Mouse (Mus musculus): ENCODE results near the gene Aak1.

The Aak1 gene

GRCm38 (mm10) chr6:86907191-86907590 lies 57.9 kb downstream of the Aak1 start:
- CTCF ChIA-PET: interaction anchor here in 1 of 4 experiments (0.6 kb wide), 1 partner anchor 96 kb away, joined by 3 read pairs; no protein-coding TSS in a partner anchor
- POLR2A ChIA-PET: interaction anchor here in 2 of 4 experiments (1.4 to 1.5 kb wide), 2 partner anchors 9 kb away, joined by 4 read pairs; no protein-coding TSS in a partner anchor

DNA sequence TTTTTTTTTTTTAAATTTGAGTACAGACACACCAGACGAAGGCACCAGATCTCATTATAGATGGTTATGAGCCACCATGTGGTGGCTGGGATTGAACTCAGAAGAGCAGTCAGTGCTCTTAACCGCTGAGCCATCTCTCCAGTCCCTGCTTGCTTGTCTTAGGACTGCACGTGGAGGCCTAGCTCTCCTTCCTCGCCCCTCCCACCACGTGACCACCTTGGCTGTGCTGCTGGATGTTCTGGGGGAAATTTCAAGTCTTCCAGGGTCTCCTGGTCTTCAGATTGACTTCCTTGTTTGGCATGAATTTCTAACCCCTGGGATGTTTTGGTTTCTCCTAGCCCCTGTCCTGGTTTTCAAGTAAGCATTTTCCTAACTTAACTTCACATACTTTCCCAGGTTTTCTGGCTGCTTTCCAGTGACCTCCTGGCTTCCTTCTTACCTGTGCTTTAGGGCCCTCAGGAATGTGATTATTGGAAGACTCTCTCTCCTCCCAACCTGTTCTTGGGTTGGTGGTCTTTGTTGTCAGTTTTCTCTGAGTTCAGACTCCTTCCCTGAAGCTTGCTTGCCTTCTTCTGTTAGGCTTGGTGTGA lies 59.3 kb downstream of the Aak1 start:
- ChIA-PET CTCF (interaction anchor here (0.6 to 1.3 kb wide), 5 partner anchors 13 to 400 kb away, joined by 3 to 7 read pairs (median 4); no protein-coding TSS in a partner anchor), POLR2A (interaction anchor here (0.6 to 1.4 kb wide), 14 partner anchors 8 to 553 kb away, joined by 3 to 5 read pairs (median 3); partner anchors contain the start of genes Aak1 (in 1 of the 4) and Gfpt1 (in 1 of the 4))

DNA sequence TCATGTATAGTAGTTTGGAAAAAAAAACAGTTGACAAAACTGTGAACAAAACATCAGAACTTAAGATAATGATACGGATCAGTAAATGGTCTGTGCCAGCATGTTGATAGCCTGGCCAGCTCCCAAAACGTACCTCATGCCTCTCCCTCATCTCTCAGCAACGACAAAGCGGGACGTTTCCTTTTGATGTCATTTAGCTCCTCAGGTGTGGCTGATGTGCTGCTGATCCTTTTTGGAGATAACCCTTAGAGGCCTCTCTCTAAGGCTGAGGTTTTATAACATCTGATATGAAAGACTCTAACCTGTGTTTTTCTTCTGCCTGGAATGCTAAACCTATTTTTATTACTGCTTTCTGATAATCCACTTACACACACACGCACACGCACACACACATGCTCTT lies 60.6 kb downstream of the Aak1 start:
- ChIA-PET CTCF (no interaction called here), POLR2A (interaction anchor here in 2 of 4 experiments (0.6 kb wide), 2 partner anchors 375 to 413 kb away, joined by 3 to 4 read pairs; no protein-coding TSS in a partner anchor)

GRCm38 (mm10) chr6:86916157-86916820 lies 67.0 kb downstream of the Aak1 start:
- POLR2A ChIA-PET: interaction anchor here in 2 of 4 experiments (0.5 to 1.9 kb wide), 4 partner anchors 8 to 359 kb away, joined by 4 to 5 read pairs (median 5); no protein-coding TSS in a partner anchor
- CTCF ChIA-PET: interaction anchor here (0.5 to 1.2 kb wide), 7 partner anchors 8 to 317 kb away, joined by 3 to 6 read pairs (median 3); no protein-coding TSS in a partner anchor

DNA sequence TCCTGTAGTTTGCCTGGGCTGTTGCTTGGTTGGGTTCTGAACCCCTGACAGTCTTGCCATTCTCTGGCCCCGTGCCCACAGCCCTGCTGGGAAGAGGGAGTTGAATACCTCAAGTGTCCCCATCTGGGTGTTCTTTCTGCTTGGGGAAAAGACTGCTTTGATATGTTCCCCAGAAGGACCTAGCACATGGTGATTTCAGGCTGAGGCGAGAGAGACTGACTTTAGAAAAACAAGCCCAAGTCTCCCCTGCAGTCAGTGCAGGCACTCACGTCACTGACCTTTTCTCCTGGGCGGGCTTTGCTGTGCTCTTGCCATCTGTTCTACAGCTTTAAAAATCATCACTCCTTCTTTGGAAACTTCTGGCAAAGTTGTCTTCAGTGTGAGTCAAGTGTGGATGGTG lies 67.9 kb downstream of the Aak1 start:
- POLR2A ChIA-PET: interaction anchor here in 1 of 4 experiments (1.3 to 1.9 kb wide), 4 partner anchors 9 to 34 kb away, joined by 3 to 5 read pairs (median 4); no protein-coding TSS in a partner anchor
- CTCF ChIA-PET: interaction anchor here in 3 of 4 experiments (0.6 to 1.2 kb wide), 4 partner anchors 12 to 322 kb away, joined by 3 to 6 read pairs (median 3); no protein-coding TSS in a partner anchor

DNA sequence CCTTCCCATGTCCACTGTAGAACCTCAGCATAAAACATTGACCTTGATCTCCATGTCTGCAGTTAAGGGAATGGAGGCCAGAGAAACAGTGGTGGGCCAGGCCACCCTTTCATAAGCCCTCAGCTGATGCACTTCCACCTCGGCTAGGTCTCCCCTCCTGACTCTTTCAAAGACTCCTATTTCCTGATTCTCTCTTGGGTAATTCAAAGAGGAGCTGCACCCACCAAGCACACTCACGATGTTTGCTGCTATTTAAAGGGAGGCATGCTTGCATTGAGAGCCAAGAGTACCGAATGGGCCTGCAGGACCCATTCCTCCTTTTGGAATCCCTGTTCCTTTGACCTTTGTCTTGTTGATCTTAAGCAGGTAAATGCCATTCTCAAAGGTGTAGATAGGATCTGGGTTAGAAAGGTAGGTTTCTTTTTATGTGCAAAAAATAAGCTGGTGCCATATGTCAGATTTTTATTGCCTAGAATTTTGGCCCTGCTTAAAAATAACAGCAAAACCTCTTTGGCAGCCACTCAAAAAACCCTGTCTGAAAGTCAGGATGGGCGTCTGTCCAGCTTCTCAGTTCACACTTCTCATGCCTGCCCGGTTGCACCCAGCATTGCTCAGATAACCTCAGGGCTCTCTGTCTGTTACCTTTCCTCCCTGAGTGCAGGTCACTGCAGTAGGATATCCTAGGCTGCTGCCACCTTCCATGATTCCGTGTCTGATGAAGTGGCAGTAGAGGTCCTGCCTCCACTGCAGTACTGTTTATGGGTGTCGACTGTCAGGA lies 68.9 kb downstream of the Aak1 start:
- POLR2A ChIA-PET: interaction anchor here in 2 of 4 experiments (0.6 to 1.6 kb wide), 5 partner anchors 10 to 1373 kb away, joined by 3 to 5 read pairs (median 3); no protein-coding TSS in a partner anchor

DNA sequence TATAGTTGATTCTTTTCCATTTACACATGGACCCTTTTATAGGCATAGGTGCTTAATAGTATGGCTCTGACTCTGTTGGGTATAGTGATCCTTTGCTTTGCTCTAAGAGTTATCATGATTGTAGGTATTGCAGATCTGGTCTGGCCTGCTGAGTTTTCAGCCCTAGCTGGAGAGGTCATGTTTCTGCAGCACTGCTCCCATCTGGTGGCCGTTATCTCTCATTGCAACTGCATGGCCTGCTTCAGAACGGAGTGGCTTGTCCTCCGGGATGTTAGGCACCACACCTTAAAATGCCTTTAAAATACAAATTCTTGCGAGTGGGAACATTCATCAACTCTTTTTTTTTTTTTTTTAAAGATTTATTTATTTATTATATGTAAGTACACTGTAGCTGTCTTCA lies 72.6 kb downstream of the Aak1 start:
- CTCF ChIA-PET: interaction anchor here (0.6 to 1.9 kb wide), 16 partner anchors 9 to 182 kb away, joined by 3 to 10 read pairs (median 3); no protein-coding TSS in a partner anchor
- POLR2A ChIA-PET: interaction anchor here in 2 of 4 experiments (0.6 to 1.2 kb wide), 5 partner anchors 79 to 394 kb away, joined by 3 to 6 read pairs (median 4); no protein-coding TSS in a partner anchor

More for the DNA sequence above, 68.9 kb downstream of the Aak1 start:
- CTCF ChIA-PET: interaction anchor here in 2 of 4 experiments (0.9 to 2.4 kb wide), 2 partner anchors 16 to 112 kb away, joined by 3 to 6 read pairs; no protein-coding TSS in a partner anchor

GRCm38 (mm10) chr6:86924746-86925145 lies 75.4 kb downstream of the Aak1 start:
- ChIA-PET CTCF (no interaction called here), POLR2A (no interaction called here)

- POLR2A ChIA-PET: no interaction called here
- CTCF ChIA-PET: interaction anchor here in 1 of 4 experiments (2.2 kb wide), 1 partner anchor 16 kb away, joined by 6 read pairs; no protein-coding TSS in a partner anchor
Observed at GRCm38 (mm10) chr6:86934541-86934940, 85.2 kb downstream of the Aak1 start.

- ChIA-PET POLR2A (interaction anchor here in 1 of 4 experiments (1.4 to 1.5 kb wide), 2 partner anchors 8 to 11 kb away, joined by 3 read pairs; no protein-coding TSS in a partner anchor), CTCF (no interaction called here)
Observed at GRCm38 (mm10) chr6:86939797-86940196, 90.5 kb downstream of the Aak1 start.

DNA sequence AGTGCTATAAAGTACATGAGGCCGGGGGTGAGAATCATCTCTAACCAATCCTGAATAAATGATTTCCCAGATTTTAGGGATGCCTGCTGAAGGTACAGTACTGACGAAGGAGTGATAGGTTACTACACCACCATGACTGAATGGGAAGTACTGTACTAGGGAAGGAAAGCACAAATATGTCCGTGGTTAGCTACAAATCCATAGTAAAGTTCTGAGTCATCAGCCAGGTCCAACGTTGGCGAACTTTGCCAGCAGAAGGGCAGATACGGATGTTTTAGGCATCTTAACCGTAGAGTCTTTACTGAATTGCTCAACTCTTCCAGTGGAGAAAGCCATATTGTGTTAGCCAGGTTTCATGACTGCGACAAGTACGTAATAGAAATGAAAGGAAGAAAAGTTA lies 91.6 kb downstream of the Aak1 start:
- ChIA-PET POLR2A (interaction anchor here in 2 of 4 experiments (0.8 to 1.0 kb wide), 2 partner anchors 9 to 10 kb away, joined by 3 to 5 read pairs; no protein-coding TSS in a partner anchor), CTCF (no interaction called here)

- POLR2A ChIA-PET: no interaction called here
Observed at GRCm38 (mm10) chr6:86947100-86947499, 97.8 kb downstream of the Aak1 start.

DNA sequence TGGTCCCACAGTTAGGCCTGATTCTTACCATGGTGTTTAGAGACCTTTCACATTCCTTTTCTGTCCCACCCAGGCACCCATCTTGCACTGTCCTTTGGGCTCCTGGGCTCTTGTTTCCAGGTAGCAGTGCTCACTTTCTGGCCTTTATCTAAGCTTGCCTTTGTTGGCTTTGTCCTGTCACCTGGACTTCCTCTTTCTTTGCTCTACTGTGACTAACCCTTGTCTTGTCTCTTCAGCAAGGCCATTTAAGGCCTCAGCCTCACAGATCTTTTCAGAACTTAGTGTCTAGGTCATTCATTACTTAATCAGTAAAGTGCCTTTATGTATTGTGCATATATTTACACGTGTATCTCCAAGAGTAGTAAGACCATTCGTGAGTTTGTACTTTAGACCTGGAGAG lies 99.4 kb downstream of the Aak1 start:
- ChIA-PET POLR2A (interaction anchor here in 3 of 4 experiments (0.5 to 1.6 kb wide), 9 partner anchors 10 to 429 kb away, joined by 3 to 4 read pairs (median 3); partner anchors contain the start of gene Gfpt1 (in 1 of the 3)), CTCF (interaction anchor here in 2 of 4 experiments (0.8 to 1.3 kb wide), 5 partner anchors 14 to 94 kb away, joined by 3 to 5 read pairs (median 3); partner anchors contain the start of gene Gfpt1 (in 1 of the 2))

More at GRCm38 (mm10) chr6:86947100-86947499, 97.8 kb downstream of the Aak1 start:
- CTCF ChIA-PET: interaction anchor here in 3 of 4 experiments (0.5 to 1.3 kb wide), 3 partner anchors 55 to 56 kb away, joined by 3 read pairs; no protein-coding TSS in a partner anchor

DNA sequence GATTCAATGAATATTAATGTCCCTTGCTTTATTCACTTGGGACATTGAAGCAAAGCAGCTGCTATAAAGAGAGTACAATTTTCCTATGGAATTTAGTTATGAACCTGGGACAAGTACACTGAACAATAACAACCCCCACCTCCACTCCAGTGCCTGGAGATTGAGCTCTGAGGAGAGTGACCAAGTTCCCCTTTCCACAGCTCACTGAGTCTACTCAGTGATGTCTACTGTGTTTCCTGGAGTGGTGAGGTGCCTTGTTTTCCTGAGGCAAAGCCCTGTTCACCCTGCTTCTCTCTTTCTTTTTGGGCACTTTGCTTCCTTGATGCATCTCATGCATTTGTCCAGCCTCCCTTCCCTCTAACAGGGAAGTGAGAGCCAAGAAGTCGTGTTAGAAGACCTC lies 100.8 kb downstream of the Aak1 start:
- ChIA-PET POLR2A (interaction anchor here (0.5 to 2.5 kb wide), 49 partner anchors 8 to 872 kb away, joined by 3 to 12 read pairs (median 4); partner anchors contain the start of genes Nfu1 (in 3 of the 4) and Gfpt1 (in 2 of the 4)), CTCF (interaction anchor here (0.6 to 1.8 kb wide), 19 partner anchors 22 to 1363 kb away, joined by 3 to 13 read pairs (median 3); partner anchors contain the start of gene Alms1 (in 1 of the 4))

DNA sequence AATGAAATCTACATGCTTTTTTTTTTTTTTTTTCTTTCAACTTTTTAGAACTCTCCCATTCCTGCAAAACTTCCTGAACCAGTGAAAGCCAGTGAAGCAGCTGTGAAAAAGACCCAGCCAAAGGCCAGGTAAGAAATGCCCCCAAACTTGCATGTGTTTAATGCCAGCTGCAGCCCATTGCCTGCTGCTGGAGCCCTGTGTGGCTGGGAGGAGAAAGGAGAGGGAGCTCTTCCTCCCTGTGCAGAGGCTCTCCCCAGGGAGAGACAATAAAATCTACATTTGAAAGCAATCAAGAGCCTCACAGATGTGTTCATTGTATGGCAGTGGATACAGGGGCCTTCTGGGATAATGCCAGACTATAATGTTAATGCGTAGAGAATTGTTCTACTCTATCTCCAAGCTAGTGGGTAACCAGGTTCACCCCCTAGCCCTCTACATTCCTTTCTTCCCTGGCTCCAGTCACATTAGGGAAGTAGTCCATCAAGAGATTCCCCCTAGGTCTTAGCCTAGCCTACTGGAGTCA lies 101.5 kb downstream of the Aak1 start:
- POLR2A ChIA-PET: interaction anchor here (0.6 to 2.5 kb wide), 51 partner anchors 8 to 871 kb away, joined by 3 to 12 read pairs (median 4); partner anchors contain the start of genes Nfu1 (in 3 of the 4) and Gfpt1 (in 2 of the 4)
- CTCF ChIA-PET: interaction anchor here (0.6 to 1.8 kb wide), 23 partner anchors 17 to 1364 kb away, joined by 3 to 13 read pairs (median 3); partner anchors contain the start of gene Alms1 (in 1 of the 4)

- POLR2A ChIA-PET: interaction anchor here in 3 of 4 experiments (0.5 to 1.8 kb wide), 6 partner anchors 12 to 349 kb away, joined by 3 to 7 read pairs (median 4); partner anchors contain the start of genes Gfpt1 (in 1 of the 3) and Nfu1 (in 1 of the 3)
- CTCF ChIA-PET: interaction anchor here in 2 of 4 experiments (0.6 to 1.1 kb wide), 2 partner anchors 47 to 922 kb away, joined by 3 to 4 read pairs; no protein-coding TSS in a partner anchor
Observed at GRCm38 (mm10) chr6:86955741-86956140, 106.4 kb downstream of the Aak1 start.

- CTCF ChIA-PET: interaction anchor here in 2 of 4 experiments (0.6 to 1.1 kb wide), 2 partner anchors 47 to 921 kb away, joined by 3 to 4 read pairs; no protein-coding TSS in a partner anchor
Observed at GRCm38 (mm10) chr6:86956206-86956605, 106.9 kb downstream of the Aak1 start.

More at GRCm38 (mm10) chr6:86956206-86956605, 106.9 kb downstream of the Aak1 start:
- POLR2A ChIA-PET: interaction anchor here in 3 of 4 experiments (0.5 to 1.8 kb wide), 6 partner anchors 13 to 349 kb away, joined by 3 to 7 read pairs (median 4); partner anchors contain the start of genes Gfpt1 (in 1 of the 3) and Nfu1 (in 1 of the 3)

Measured in embryonic stem cell, embryonic (primary cell).